Mouse (Mus musculus): ENCODE measurements around the gene Guca2a. TPM values are rescaled to one million over a fixed set of nuclear protein-coding genes. Genes with fewer than 3 reads are reported as not detected.
"Not testable (repeated sequence)": the region's sequence is repeated elsewhere in the genome, so short reads cannot be mapped to it uniquely, and the experiment has no call there.

Guca2a gene
- total and polyA plus RNA-seq, 3 experiments = not detected

DNA sequence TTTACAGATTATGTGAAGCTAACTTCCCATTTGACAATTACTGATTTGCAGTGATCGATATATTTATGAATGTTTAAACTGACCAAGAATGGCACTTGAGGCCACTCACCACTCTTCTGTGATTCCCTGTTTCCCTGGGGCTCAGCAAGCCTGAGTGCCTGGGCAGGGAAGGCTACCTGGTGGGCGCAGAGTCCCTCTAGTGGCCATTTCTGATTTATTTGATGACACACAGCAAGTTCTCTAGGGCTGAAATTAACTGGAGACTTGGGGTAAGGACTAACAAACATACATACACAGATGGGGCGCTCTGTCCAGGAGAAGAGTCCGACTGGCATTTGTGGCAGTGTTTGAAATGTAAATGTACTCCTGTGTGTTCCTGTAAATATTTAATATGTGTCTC lies 9.1 kb upstream of the Guca2a start:
- H3K27ac ChIP-seq (ENCODE audit: insufficient read depth, low read depth); H3K4me3 ChIP-seq (replicated peaks in 1 of 3; ENCODE audit: low read depth in 2 of 3, low read length in 2 of 3, poor library complexity in 1 of 3); dilution Hi-C loops (cut with MboI; ENCODE audit: extremely low pct_ligation_motif_present, extremely low pct_unique_long_range_greater_than_20kb, low sequenced_read_pairs); H3K79me2 ChIP-seq (replicated peaks; ENCODE audit: control insufficient read depth, extremely low read depth, insufficient read depth, poor library complexity, severe bottlenecking); DNase-seq (ENCODE audit: extremely low read depth); in situ Hi-C loops (cut with MboI; ENCODE audit: low pct_ligation_motif_present, low pct_unique_long_range_greater_than_20kb, low sequenced_read_pairs); H3K9me3 ChIP-seq (replicated peaks; ENCODE audit: low read length); H3K9ac ChIP-seq (ENCODE audit: insufficient read depth, low read depth); H3K27me3 ChIP-seq (replicated peaks); H3K4me2 ChIP-seq (ENCODE audit: insufficient read depth, low read depth, poor library complexity, severe bottlenecking): not testable (repeated sequence)
- TF ChIP-seq CTCF (conservative IDR thresholded peaks at IDR 0.05 in 1 of 2, IDR thresholded peaks at IDR 0.05 in 1 of 2; ENCODE audit: low read depth in 2 of 2, low read length in 2 of 2) (peak in 1 of 2 experiments; percentile 22; a peak in 2 of 4 replicates), SMC3 (IDR thresholded peaks at IDR 0.05; ENCODE audit: low read depth, low read length) (peak; percentile 7; the same call in 1 of the 2 replicates)
- peaks cover 50 to 79% of the 10 kb centered on the region in 2 experiments for H3K36me3 ChIP-seq (replicated peaks in 1 of 2; ENCODE audit: control insufficient read depth in 1 of 2, insufficient read depth in 1 of 2, low read length in 1 of 2)
- peaks cover 2 to 14% of the 10 kb centered on the region in 2 experiments; a peak in 2 of 4 replicates for H3K4me1 ChIP-seq (ENCODE audit: control insufficient read depth in 1 of 2, insufficient read depth in 2 of 2)

DNA sequence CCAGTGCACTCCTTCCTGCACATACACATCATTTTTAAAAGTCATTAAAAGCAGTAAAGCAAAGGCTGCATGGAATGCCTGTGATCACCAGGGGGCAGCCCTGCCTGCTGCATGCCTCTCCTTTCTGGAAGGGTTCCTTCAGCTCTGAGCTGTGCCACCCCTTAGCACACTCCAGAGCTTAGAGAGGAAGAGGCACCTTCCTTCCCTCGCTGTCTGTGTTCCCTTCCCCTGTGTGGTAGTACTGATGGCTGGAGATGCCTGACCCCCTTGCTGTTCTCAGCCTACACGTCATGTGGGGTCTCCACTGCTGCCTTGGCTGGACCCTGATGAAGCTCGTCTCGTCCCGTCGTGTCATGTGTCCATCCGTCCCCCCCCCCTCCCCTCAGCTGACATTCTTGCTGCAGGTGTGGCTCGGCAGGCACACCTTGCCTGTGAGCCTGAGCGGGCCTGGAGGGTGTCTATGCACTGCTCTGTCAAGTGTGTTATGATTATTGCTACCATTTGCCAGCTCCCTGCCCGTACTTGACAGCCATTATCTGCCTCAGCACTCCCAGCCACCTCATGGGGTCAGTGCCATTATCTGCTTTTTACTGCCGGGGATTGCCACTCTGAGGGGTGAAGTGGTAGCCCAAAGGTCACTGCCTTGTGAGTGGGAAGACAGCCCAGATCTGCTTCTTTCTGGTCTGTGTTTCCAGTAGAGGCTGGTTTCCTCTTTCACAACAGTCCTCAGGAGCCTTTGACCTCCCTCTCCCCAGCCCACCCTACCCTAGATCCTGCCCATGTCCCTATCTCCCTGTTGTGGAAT lies 6.2 kb upstream of the Guca2a start:
- Histone ChIP-seq H3K4me3 (replicated peaks in 1 of 3; ENCODE audit: low read depth in 2 of 3, low read length in 2 of 3, poor library complexity in 1 of 3) (no peak overlapping the region), H3K36me3 (replicated peaks in 1 of 2; ENCODE audit: control insufficient read depth in 1 of 2, insufficient read depth in 1 of 2, low read length in 1 of 2) (peaks cover 33 to 65% of the 10 kb centered on the region in 2 experiments), H3K79me2 (replicated peaks; ENCODE audit: control insufficient read depth, extremely low read depth, insufficient read depth, poor library complexity, severe bottlenecking) (no peaks in the 10 kb centered on the region), H3K9ac (ENCODE audit: insufficient read depth, low read depth) (no peak overlapping the region), H3K27me3 (replicated peaks) (no peaks in the 10 kb centered on the region), H3K9me3 (replicated peaks; ENCODE audit: low read length) (no peaks in the 10 kb centered on the region), H3K4me2 (ENCODE audit: insufficient read depth, low read depth, poor library complexity, severe bottlenecking) (no peak overlapping the region), H3K27ac (ENCODE audit: insufficient read depth, low read depth) (no peak overlapping the region), H3K4me1 (ENCODE audit: control insufficient read depth in 1 of 2, insufficient read depth in 2 of 2) (peaks cover 2 to 31% of the 10 kb centered on the region in 2 experiments; a peak in 2 of 4 replicates)
- dilution Hi-C loops (cut with MboI; ENCODE audit: extremely low pct_ligation_motif_present, extremely low pct_unique_long_range_greater_than_20kb, low sequenced_read_pairs) = no loop called here
- DNase-seq (ENCODE audit: extremely low read depth) = peak; percentile 54
- in situ Hi-C loops (cut with MboI; ENCODE audit: low pct_ligation_motif_present, low pct_unique_long_range_greater_than_20kb, low sequenced_read_pairs) = loop anchor here (5.0 kb wide), 1 partner anchor 36 kb away; no protein-coding TSS in a partner anchor
- TF ChIP-seq SMC3 (IDR thresholded peaks at IDR 0.05; ENCODE audit: low read depth, low read length) (peak; percentile 86), MAZ (IDR thresholded peaks at IDR 0.05; ENCODE audit: low read depth, low read length) (no peak), USF1 (IDR thresholded peaks at IDR 0.05; ENCODE audit: low read depth, low read length) (no peak), RCOR1 (conservative IDR thresholded peaks at IDR 0.05; ENCODE audit: low read depth, low read length) (no peak), ZNF384 (IDR thresholded peaks at IDR 0.05; ENCODE audit: low read depth, low read length) (no peak), JUND (conservative IDR thresholded peaks at IDR 0.05; ENCODE audit: low read depth, low read length) (no peak), CHD2 (IDR thresholded peaks at IDR 0.05; ENCODE audit: low read length) (no peak), EP300 (IDR thresholded peaks at IDR 0.05; ENCODE audit: low read length) (no peak), E2F4 (IDR thresholded peaks at IDR 0.05; ENCODE audit: insufficient replicate concordance, low read depth, low read length) (no peak), RAD21 (IDR thresholded peaks at IDR 0.05; ENCODE audit: low read depth, low read length) (peak; percentile 80), MAX (IDR thresholded peaks at IDR 0.05; ENCODE audit: low read length) (no peak), MYC (IDR thresholded peaks at IDR 0.05; ENCODE audit: low read depth, low read length) (no peak), TBP (conservative IDR thresholded peaks at IDR 0.05; ENCODE audit: low read depth, low read length) (no peak), MAFK (IDR thresholded peaks at IDR 0.05; ENCODE audit: insufficient replicate concordance, low read length) (no peak), HCFC1 (IDR thresholded peaks at IDR 0.05; ENCODE audit: low read depth, low read length) (no peak), ZC3H11A (IDR thresholded peaks at IDR 0.05; ENCODE audit: low read depth, low read length) (peak; percentile 30; the same call in 1 of the 2 replicates), PAX5 (IDR thresholded peaks at IDR 0.05; ENCODE audit: low read length) (no peak), ETS1 (conservative IDR thresholded peaks at IDR 0.05; ENCODE audit: low read depth, low read length) (no peak), KAT2A (IDR thresholded peaks at IDR 0.05; ENCODE audit: insufficient replicate concordance, low read length) (no peak), BHLHE40 (IDR thresholded peaks at IDR 0.05; ENCODE audit: low read depth, low read length) (no peak), GABPA (IDR thresholded peaks at IDR 0.05; ENCODE audit: insufficient replicate concordance, low read depth, low read length) (no peak), CHD1 (IDR thresholded peaks at IDR 0.05; ENCODE audit: low read depth, low read length) (no peak), MEF2A (IDR thresholded peaks at IDR 0.05; ENCODE audit: borderline replicate concordance, low read depth, low read length) (no peak), USF2 (conservative IDR thresholded peaks at IDR 0.05; ENCODE audit: low read depth, low read length) (no peak), ELF1 (IDR thresholded peaks at IDR 0.05; ENCODE audit: low read depth, low read length) (peak; percentile 35; the same call in 1 of the 2 replicates), POLR2A (IDR thresholded peaks at IDR 0.05; ENCODE audit: low read depth, low read length) (no peak), IRF4 (IDR thresholded peaks at IDR 0.05; ENCODE audit: low read depth, low read length) (no peak), CTCF (conservative IDR thresholded peaks at IDR 0.05 in 1 of 2, IDR thresholded peaks at IDR 0.05 in 1 of 2; ENCODE audit: low read depth in 2 of 2, low read length in 2 of 2) (peak; percentile 48 to 78), SIN3A (IDR thresholded peaks at IDR 0.05; ENCODE audit: low read length) (no peak), NELFE (IDR thresholded peaks at IDR 0.05; ENCODE audit: low read depth, low read length) (no peak), MXI1 (IDR thresholded peaks at IDR 0.05; ENCODE audit: low read depth, low read length) (no peak)

All from CH12.LX (cell line).